Mouse (Mus musculus): ENCODE data around the gene Psrc1.

DNA sequence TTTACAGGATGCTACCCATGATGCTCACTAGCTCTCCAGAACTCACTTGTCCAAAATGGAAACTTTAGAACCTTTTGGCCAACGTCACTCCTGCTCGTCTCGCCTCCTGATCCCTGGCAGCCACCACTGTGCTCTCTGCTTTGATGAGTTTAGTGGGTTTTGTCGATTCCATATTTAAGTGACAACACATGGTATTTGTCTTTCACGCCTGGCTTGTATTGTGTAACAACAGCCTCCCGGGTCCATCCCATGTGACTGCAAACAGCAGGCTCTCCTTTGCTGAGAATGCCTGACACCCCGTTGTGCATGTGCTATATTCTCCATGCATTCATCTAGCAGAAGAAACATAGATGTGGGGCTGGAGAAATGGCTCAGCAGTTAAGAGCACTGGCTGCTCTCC, 41.5 kb upstream of the Psrc1 start:
- TF ChIP-seq CTCF (IDR thresholded peaks at IDR 0.05; ENCODE audit: low read depth), result no peak
- TF ChIP-seq EP300 (IDR thresholded peaks at IDR 0.05; ENCODE audit: low read depth), result no peak
